Mouse (Mus musculus) retina, embryonic 14.5 days (tissue): ENCODE data around the gene Fam221b.

Experiments used
- DNase-seq: peaks from one replicate; pipeline ENCODE4 v3.0.0-alpha.2; 2015; ENCODE audit warnings: low spot score

Gene Fam221b

GRCm38 (mm10) chr4:43613060-43613730, 55.8 kb downstream of the Fam221b start:
- no peak for DNase-seq

- DNase-seq = no peak
Observed at GRCm38 (mm10) chr4:43612534-43612933, 56.4 kb downstream of the Fam221b start.
